Mouse (Mus musculus) small intestine, adult 2 months (tissue): ENCODE results near the gene Rab19. TPM values are rescaled to one million over a fixed set of nuclear protein-coding genes. Genes with fewer than 3 reads are reported as not detected.

Source experiments
- H3K27ac ChIP-seq: fragments of 200-500 bp; 2 replicates; pipeline ENCODE4 v1.5.1; 2012; ENCODE audit warnings: low read depth, low read length, control low read depth, inconsistent platforms; ENCODE audit not compliant: insufficient read depth
- H3K27me3 ChIP-seq: fragments of 200-500 bp; 2 replicates; pipeline ENCODE4 v1.6.1; 2012; ENCODE audit warnings: mild to moderate bottlenecking, moderate library complexity, low read length, inconsistent platforms; ENCODE audit not compliant: control insufficient read depth, insufficient read depth
- H3K36me3 ChIP-seq: fragments of 200-500 bp; 2 replicates; pipeline ENCODE4 v1.6.1; 2012; ENCODE audit warnings: mild to moderate bottlenecking, low read length, control low read depth, inconsistent platforms; ENCODE audit not compliant: control insufficient read depth, insufficient read depth
- H3K4me1 ChIP-seq: fragments of 200-500 bp; 2 replicates; pipeline ENCODE4 v1.6.1; 2012; ENCODE audit warnings: low read length, inconsistent platforms, mixed read lengths; ENCODE audit not compliant: control insufficient read depth, insufficient read depth, insufficient read length
- H3K4me3 ChIP-seq: fragments of 200-500 bp; 2 replicates; pipeline ENCODE4 v1.5.1; 2012; ENCODE audit warnings: low read depth, mild to moderate bottlenecking, control low read depth, inconsistent platforms, low read length, moderate library complexity
- CTCF ChIP-seq: fragments of 200-500 bp; IDR thresholded peaks from 2 replicates; pipeline ENCODE4 v1.5.1; 2012; ENCODE audit warnings: low read depth, mild to moderate bottlenecking, control low read depth, inconsistent platforms, low read length, moderate library complexity, mixed read lengths; ENCODE audit not compliant: insufficient replicate concordance, insufficient read length; ENCODE audit errors: extremely low read depth
- POLR2A ChIP-seq: fragments of 200-500 bp; IDR thresholded peaks from 2 replicates; pipeline ENCODE4 v1.6.1; 2012; ENCODE audit warnings: low read depth, mild to moderate bottlenecking, control low read depth, inconsistent platforms, low read length, moderate library complexity
- WGBS: fragments of 180-500 bp; shearing (Covaris S2); methylation state at CpG from one replicate; pipeline ENCODE4 v1.1.7; 2018; 5-methylcytosine and 5-hydroxymethylcytosine counted together
- polyA plus RNA-seq: library from polyadenylated mRNA; depleted of rRNA; stranded (reverse); fragments of >200 nt; gene quantifications from 2 replicates; pipeline ENCODE4 v1.2.3, GENCODE M21; 2012

The Rab19 gene
- polyA plus RNA-seq, 1 experiment = 8.3 TPM

DNA sequence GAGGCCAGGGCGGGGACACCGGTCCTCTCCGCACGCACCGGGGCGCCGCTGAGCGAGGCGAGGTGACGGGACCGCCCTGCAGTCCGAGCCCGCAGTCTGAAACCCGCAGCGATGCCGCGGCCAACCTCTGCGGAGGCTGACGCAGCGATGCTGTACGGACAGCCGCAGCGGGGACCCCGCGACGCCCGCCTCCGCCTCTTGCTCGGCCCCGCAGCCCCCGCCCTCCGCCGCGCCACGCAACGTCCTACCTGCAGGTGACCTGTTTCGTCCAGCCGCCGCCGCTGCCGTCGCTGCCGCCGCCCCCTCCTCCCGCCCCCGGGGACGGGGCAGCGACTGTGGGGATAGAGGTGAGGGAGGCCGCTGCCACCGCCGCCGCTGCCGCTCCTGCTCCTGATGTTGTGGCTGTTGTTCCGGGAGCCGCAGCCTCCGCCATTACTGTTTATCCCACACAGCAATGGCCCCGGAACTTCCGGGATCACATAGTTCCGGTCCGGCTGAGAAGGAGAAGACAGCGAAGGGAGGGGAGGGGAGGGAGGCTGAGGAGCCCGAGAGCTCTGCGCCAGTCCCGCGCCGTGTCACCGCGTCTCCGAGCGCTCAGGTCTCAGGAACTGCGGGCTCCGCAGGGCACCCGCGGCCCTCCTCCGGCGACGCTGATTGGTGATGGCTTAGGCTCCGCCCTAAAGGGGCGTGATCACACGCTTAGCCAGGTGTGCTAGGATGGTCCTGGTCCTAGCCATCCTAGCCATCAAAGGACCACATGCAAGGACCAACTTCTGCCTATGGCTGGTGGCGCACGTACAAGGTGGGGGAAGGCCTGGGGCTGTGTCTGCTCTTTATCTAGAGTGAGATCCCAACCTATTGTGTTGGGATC is 39.1 kb downstream of the Rab19 start, which contains the start of gene Mkrn1:
TSS of gene Mkrn1 (minus strand) at position 612 of the 871 bp plus-strand sequence.
- no peaks in the 10 kb centered on the region for H3K27me3 ChIP-seq
- peak within 1 kb of the TSS; percentile 83 for H3K27ac ChIP-seq
- peaks cover 8% of the 10 kb centered on the region; the same call in 1 of the 2 replicates for H3K4me1 ChIP-seq
- 0 out of 2 replicates have a peak, but pooled peaks cover under 1% of the 10 kb centered on the region for H3K36me3 ChIP-seq
- under 1% methylated on average over 82 of the region's 82 CpGs for WGBS
- H3K4me3 ChIP-seq = peak within 1 kb of the TSS; percentile 97
- TF ChIP-seq POLR2A (peak; percentile 70), CTCF (no peak)

DNA sequence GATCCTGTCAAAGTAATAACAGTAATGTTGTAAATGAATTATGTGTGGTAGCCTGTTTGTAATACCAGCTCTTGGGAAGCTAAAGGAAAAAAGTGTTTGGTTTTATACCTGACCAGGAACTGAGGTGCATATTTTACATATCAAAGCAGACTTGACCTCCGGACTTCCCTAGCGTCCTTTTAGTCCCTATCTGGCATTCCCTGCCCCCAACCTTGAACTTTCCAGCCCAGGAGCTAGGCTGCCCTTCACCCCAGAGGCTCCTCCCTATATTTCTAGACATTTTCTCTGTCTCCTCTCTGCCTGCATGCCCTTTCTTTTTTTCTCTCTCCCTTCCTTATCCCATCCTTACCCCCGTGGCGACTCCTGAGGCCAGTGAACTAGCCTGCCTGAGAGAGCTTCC is 39.9 kb downstream of the Rab19 start:
- peaks cover 9% of the 10 kb centered on the region; the same call in 1 of the 2 replicates for H3K4me1 ChIP-seq
- H3K27ac ChIP-seq = peak overlapping the region; percentile 83; the same call in 1 of the 2 replicates
- TF ChIP-seq POLR2A (no peak), CTCF (no peak)
- H3K36me3 ChIP-seq = no peaks in the 10 kb centered on the region
- no peak overlapping the region; the same call in 1 of the 2 replicates for H3K4me3 ChIP-seq
- WGBS = 52% methylated on average over 4 of the region's 4 CpGs
- no peaks in the 10 kb centered on the region for H3K27me3 ChIP-seq

DNA sequence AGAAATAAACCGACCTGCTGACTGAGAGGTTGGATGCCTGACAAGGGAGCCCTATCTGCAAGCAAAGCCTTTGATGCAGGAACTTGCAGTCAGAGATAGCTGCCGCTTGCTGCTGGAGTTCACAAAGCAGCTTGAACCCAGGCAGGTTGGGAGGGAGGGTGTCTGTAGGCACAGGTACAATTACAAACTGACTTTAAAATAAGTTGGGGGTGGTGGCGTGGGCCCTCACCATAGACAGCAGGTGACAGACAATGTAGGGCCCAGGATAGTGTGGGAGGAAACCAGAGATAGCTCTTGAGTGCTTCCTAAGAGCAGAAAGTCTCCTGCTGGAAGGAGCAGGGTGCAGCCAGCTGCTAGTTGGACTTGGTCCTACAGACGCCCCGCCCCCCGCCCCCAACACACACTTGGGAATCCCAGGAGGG is 42.2 kb downstream of the Rab19 start:
- no peaks in the 10 kb centered on the region for H3K36me3 ChIP-seq
- TF ChIP-seq CTCF = no peak
- no peak for TF ChIP-seq POLR2A
- no peak overlapping the region for H3K4me3 ChIP-seq
- H3K27ac ChIP-seq = no peak overlapping the region; the same call in 1 of the 2 replicates
- 51% methylated on average over 6 of the region's 6 CpGs for WGBS
- H3K4me1 ChIP-seq = peaks cover 17% of the 10 kb centered on the region; the same call in 1 of the 2 replicates
- no peaks in the 10 kb centered on the region for H3K27me3 ChIP-seq

DNA sequence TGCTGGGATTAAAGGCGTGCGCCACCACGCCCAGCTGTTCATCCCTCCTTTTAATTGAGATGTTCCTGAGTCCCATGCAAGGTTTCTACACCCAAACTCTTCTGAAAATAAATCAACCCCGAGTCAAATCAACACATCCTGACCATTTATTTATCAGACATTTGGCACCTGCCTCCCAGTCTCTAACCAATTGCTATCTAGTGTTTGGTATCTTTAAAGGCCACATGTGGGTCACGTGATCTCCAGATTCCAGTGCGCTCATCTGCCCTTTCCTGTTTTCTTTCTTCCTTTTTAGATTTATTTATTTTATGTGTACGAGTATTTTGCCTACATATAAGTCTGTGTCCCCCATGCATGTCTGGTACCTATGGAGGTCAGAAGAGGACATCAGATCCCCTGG is 42.7 kb downstream of the Rab19 start:
- WGBS = 87% methylated on average over 7 of the region's 7 CpGs
- peaks cover 18% of the 10 kb centered on the region; the same call in 1 of the 2 replicates for H3K4me1 ChIP-seq
- TF ChIP-seq CTCF = no peak
- TF ChIP-seq POLR2A = no peak
- H3K27ac ChIP-seq = no peak overlapping the region
- no peaks in the 10 kb centered on the region for H3K27me3 ChIP-seq
- H3K36me3 ChIP-seq = no peaks in the 10 kb centered on the region
- H3K4me3 ChIP-seq = no peak overlapping the region

DNA sequence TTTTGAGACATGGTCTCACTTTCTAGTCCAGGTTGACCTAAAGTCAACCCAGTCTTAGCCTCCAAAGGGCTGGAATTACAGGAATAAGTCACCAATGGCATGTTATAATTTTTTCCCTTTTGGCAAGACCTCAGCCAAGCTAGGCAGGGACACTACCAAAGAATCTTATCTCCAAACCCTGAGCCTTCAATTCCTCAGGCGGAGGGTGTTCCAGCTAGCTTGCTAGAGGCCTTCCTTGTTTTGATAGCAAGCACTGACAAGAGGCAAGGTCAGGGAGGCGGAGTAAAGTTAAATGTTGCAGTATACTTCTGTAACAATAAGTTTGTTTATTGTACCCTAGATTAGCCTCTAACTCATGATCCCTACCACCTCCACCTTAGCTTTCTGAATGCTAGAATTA is 44.2 kb downstream of the Rab19 start:
- Histone ChIP-seq H3K4me3 (no peak overlapping the region), H3K36me3 (no peaks in the 10 kb centered on the region), H3K27me3 (no peaks in the 10 kb centered on the region), H3K4me1 (peaks cover 24% of the 10 kb centered on the region; the same call in 1 of the 2 replicates), H3K27ac (peak overlapping the region; percentile 66)
- WGBS = 26% methylated on average over 2 of the region's 2 CpGs
- TF ChIP-seq POLR2A = no peak
- TF ChIP-seq CTCF = no peak

DNA sequence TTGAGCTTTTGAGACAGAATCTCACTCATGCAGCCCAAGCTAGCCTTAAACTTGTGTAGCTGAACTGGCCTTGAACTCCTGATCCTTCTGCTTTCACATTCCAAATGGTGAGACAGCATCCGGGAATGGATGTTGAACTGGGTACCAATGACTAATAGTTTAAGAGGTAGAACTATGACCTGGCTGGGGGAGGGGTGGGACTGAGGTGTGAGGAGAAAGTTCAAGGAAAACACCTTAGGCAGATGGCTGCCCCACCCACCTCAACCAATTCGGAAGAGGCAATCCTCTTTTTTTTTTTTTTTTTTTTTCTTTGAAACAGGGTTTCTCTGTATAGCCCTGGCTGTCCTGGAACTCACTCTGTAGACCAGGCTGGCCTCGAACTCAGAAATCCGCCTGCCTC is 45.8 kb downstream of the Rab19 start:
- Histone ChIP-seq H3K36me3 (no peaks in the 10 kb centered on the region), H3K4me1 (peaks cover 18% of the 10 kb centered on the region; the same call in 1 of the 2 replicates), H3K4me3 (no peak overlapping the region), H3K27me3 (no peaks in the 10 kb centered on the region), H3K27ac (peak overlapping the region; percentile 83)
- WGBS = 60% methylated on average over 4 of the region's 4 CpGs
- no peak for TF ChIP-seq POLR2A
- TF ChIP-seq CTCF = no peak
